Mouse (Mus musculus) E14TG2a.4 (cell line): Measurements from ENCODE around the gene Ankrd34b.

Source experiments
- CTCF ChIP-seq: conservative IDR thresholded peaks from 2 replicates; pipeline ENCODE4 v1.5.1; 2014; ENCODE audit warnings: low read length
- POU5F1 ChIP-seq: IDR thresholded peaks from 2 replicates; pipeline ENCODE4 v1.6.1; 2014; ENCODE audit warnings: low read length, borderline replicate concordance

GRCm38 (mm10) chr13:92438656-92439055 lies 13.0 kb downstream of the Ankrd34b start:
- no peak for TF ChIP-seq CTCF
- no peak for TF ChIP-seq POU5F1
